Mouse (Mus musculus): ENCODE data around the gene Pdzrn3.

GRCm38 (mm10) chr6:101353701-101354100, 24.0 kb downstream of the Pdzrn3 start:
- TF ChIP-seq CTCF (IDR thresholded peaks at IDR 0.05; ENCODE audit: borderline replicate concordance, extremely low read depth, insufficient read depth, insufficient read length) = peak; percentile 9; the same call in 1 of the 2 replicates
- TF ChIP-seq POLR2A (IDR thresholded peaks at IDR 0.05; ENCODE audit: borderline replicate concordance, extremely low read depth, insufficient read depth, insufficient read length, poor library complexity, severe bottlenecking) = no peak

Measured in brain, embryonic 14.5 days (tissue).